Mouse (Mus musculus): Measurements from ENCODE around the gene Gm20219. TPM values are rescaled to one million over a fixed set of nuclear protein-coding genes. Genes with fewer than 3 reads are reported as not detected.

Gm20219 gene
- polyA plus RNA-seq, 1 experiment from 2014 or later: 1.3 TPM

DNA sequence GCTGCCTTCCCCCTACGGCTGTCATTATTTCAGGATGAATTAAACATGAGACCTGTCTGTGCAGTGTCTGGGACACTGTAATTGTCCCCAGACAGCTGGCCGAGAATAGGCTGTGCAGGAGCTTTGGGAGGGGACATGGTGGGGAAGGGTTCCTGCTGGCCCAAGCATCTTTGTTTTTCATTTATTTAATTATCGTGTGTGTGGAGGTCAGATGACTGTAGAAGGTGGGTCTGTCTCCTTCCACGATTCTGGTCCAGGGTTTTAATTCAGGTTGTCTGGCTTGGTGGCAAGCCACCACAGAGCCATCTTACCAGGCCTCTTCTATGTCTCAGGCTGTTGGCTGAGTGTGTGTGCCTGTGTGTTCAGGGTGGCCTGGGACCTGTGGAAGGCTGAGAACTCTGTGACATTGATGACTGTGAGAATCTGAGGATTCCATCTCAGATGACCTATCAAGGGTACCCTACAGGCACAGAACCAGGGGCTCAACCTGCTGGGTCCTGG, 5.5 kb downstream of the Gm20219 start:
- H3K36me3 ChIP-seq: no peaks in the 10 kb centered on the region
- DNase-seq (ENCODE audit: low spot score): peak; percentile 30

GRCm38 (mm10) chr17:56547846-56548604, 6.2 kb downstream of the Gm20219 start:
- 75% methylated on average over 9 of the region's 9 CpGs for WGBS
- no peaks in the 10 kb centered on the region for H3K36me3 ChIP-seq
- no peaks in the 10 kb centered on the region for H3K9me3 ChIP-seq (replicated peaks)
- peak; percentile 27 for DNase-seq (ENCODE audit: low spot score)
- H3K27me3 ChIP-seq (ENCODE audit: low read depth, poor library complexity, severe bottlenecking): no peaks in the 10 kb centered on the region
- no peak overlapping the region for H3K27ac ChIP-seq
- 0 out of 2 replicates have a peak, but pooled peaks cover 8% of the 10 kb centered on the region for H3K4me1 ChIP-seq
- H3K4me3 ChIP-seq: no peak overlapping the region

More for the DNA sequence above, 5.5 kb downstream of the Gm20219 start:
- WGBS: 64% methylated on average over 4 of the region's 4 CpGs
- Histone ChIP-seq H3K27ac (no peak overlapping the region), H3K4me3 (no peak overlapping the region), H3K27me3 (ENCODE audit: low read depth, poor library complexity, severe bottlenecking) (no peaks in the 10 kb centered on the region), H3K4me1 (0 out of 2 replicates have a peak, but pooled peaks cover 8% of the 10 kb centered on the region), H3K9me3 (replicated peaks) (no peaks in the 10 kb centered on the region)

- peak; percentile 27 for DNase-seq (ENCODE audit: low spot score)
- Histone ChIP-seq H3K27ac (no peak overlapping the region), H3K36me3 (no peaks in the 10 kb centered on the region), H3K9me3 (replicated peaks) (no peaks in the 10 kb centered on the region), H3K4me3 (no peak overlapping the region), H3K4me1 (0 out of 2 replicates have a peak, but pooled peaks cover 8% of the 10 kb centered on the region), H3K27me3 (ENCODE audit: low read depth, poor library complexity, severe bottlenecking) (no peaks in the 10 kb centered on the region)
- 66% methylated on average over 17 of the region's 17 CpGs for WGBS
Observed at GRCm38 (mm10) chr17:56547116-56547845, 6.9 kb downstream of the Gm20219 start.

DNA sequence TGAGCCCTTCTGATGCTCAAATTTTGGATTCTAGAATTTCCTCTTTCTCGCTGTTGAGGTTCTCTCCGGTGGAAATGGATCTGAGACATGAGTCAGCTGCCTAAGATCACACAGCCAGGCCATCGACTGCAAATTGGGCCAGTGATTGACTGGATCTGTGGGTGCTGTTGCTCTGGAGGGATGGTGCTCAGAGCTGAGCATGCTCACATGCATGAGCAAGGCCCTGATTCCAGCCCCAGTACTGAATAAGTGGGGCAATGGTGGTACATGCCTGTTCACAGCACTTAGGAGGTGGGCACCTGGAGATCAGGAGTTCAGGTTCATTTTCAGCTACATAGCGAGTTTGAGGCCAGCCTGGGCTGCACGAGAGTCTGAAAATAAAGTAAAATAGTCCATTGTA, 7.6 kb downstream of the Gm20219 start:
- Histone ChIP-seq H3K4me1 (0 out of 2 replicates have a peak, but pooled peaks cover 8% of the 10 kb centered on the region), H3K9me3 (replicated peaks) (no peaks in the 10 kb centered on the region), H3K27me3 (ENCODE audit: low read depth, poor library complexity, severe bottlenecking) (no peaks in the 10 kb centered on the region), H3K4me3 (no peak overlapping the region), H3K36me3 (no peaks in the 10 kb centered on the region), H3K27ac (no peak overlapping the region)
- 88% methylated on average over 5 of the region's 5 CpGs for WGBS
- peak; percentile 22 for DNase-seq (ENCODE audit: low spot score)

- Histone ChIP-seq H3K27ac (no peak overlapping the region), H3K36me3 (no peaks in the 10 kb centered on the region), H3K27me3 (ENCODE audit: low read depth, poor library complexity, severe bottlenecking) (no peaks in the 10 kb centered on the region), H3K4me3 (no peak overlapping the region), H3K4me1 (0 out of 2 replicates have a peak, but pooled peaks cover 8% of the 10 kb centered on the region), H3K9me3 (replicated peaks) (no peaks in the 10 kb centered on the region)
- whole genome bisulfite sequencing: 67% methylated on average over 1 of the region's 1 CpGs
- DNase-seq (ENCODE audit: low spot score): no peak
Observed at GRCm38 (mm10) chr17:56545945-56546344, 8.2 kb downstream of the Gm20219 start.

GRCm38 (mm10) chr17:56544699-56545387, 9.3 kb downstream of the Gm20219 start:
- Histone ChIP-seq H3K36me3 (no peaks in the 10 kb centered on the region), H3K27ac (no peak overlapping the region), H3K9me3 (replicated peaks) (no peaks in the 10 kb centered on the region), H3K27me3 (ENCODE audit: low read depth, poor library complexity, severe bottlenecking) (no peaks in the 10 kb centered on the region), H3K4me3 (no peak overlapping the region), H3K4me1 (0 out of 2 replicates have a peak, but pooled peaks cover 8% of the 10 kb centered on the region)
- WGBS: 81% methylated on average over 7 of the region's 7 CpGs
- DNase-seq (ENCODE audit: low spot score): peak; percentile 20

GRCm38 (mm10) chr17:56543684-56544224, 10.4 kb downstream of the Gm20219 start:
- peak; percentile 23 for DNase-seq (ENCODE audit: low spot score)
- H3K4me3 ChIP-seq: no peak overlapping the region
- 82% methylated on average over 3 of the region's 3 CpGs for WGBS
- H3K27ac ChIP-seq: no peak overlapping the region
- H3K36me3 ChIP-seq: no peaks in the 10 kb centered on the region
- 0 out of 2 replicates have a peak, but pooled peaks cover 7% of the 10 kb centered on the region for H3K4me1 ChIP-seq
- no peaks in the 10 kb centered on the region for H3K27me3 ChIP-seq (ENCODE audit: low read depth, poor library complexity, severe bottlenecking)
- no peaks in the 10 kb centered on the region for H3K9me3 ChIP-seq (replicated peaks)

DNA sequence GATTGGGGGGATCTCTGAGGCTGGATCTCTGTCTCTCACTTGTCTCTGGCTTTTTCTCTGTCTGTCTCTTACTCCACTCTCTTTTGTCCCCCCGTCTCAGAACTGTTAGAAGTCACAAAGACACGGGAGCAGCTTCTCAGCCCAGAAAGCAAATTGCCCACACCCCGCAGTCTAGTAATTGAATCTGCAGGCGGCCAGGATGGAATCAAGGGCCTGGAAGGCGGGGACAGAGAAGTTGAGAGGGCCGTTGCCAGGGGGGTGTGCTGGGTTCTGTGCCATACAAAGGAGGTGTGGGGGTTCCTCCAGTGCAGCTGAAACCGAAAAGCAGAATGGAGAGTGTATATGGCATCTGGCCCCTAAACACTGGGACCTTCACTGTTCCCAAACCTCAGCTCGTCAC, 11.5 kb downstream of the Gm20219 start:
- 56% methylated on average over 8 of the region's 8 CpGs for WGBS
- Histone ChIP-seq H3K27me3 (ENCODE audit: low read depth, poor library complexity, severe bottlenecking) (0 out of 2 replicates have a peak, but pooled peaks cover 6% of the 10 kb centered on the region), H3K27ac (no peak overlapping the region), H3K4me1 (0 out of 2 replicates have a peak, but pooled peaks cover 6% of the 10 kb centered on the region), H3K9me3 (replicated peaks) (no peaks in the 10 kb centered on the region), H3K36me3 (no peaks in the 10 kb centered on the region), H3K4me3 (no peak overlapping the region)
- DNase-seq (ENCODE audit: low spot score): peak; percentile 26

DNA sequence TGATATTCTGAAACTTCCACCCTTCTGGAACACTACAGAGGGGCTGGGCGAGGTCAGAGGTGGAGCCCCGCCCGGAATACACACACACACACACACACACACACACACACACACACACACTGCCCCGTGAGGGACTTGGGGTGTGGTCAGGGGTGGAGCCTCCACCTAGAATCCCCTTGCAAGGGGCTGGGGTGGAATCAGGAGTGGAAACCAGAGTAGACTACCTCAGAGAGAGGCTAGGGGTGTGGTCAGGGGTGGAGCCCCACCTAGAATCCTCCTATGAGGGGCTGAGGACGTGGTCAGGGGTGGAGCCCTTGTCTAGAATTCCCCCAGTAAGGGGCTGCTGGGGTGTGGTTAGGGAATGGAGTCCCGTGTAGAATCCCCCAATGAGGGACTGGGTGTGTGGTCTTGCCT, 13.6 kb downstream of the Gm20219 start:
- peak; percentile 27 for DNase-seq (ENCODE audit: low spot score)
- 31% methylated on average over 6 of the region's 6 CpGs for WGBS
- H3K4me3 ChIP-seq: no peak overlapping the region

GRCm38 (mm10) chr17:56537912-56538311, 16.3 kb downstream of the Gm20219 start:
- H3K36me3 ChIP-seq: no peaks in the 10 kb centered on the region
- 54% methylated on average over 8 of the region's 8 CpGs for WGBS
- H3K4me3 ChIP-seq: no peak overlapping the region
- 0 out of 2 replicates have a peak, but pooled peaks cover 3% of the 10 kb centered on the region for H3K4me1 ChIP-seq
- no peak overlapping the region for H3K27ac ChIP-seq
- DNase-seq (ENCODE audit: low spot score): peak; percentile 28
- no peaks in the 10 kb centered on the region for H3K9me3 ChIP-seq (replicated peaks)
- 0 out of 2 replicates have a peak, but pooled peaks cover 6% of the 10 kb centered on the region for H3K27me3 ChIP-seq (ENCODE audit: low read depth, poor library complexity, severe bottlenecking)

More for the DNA sequence above, 13.6 kb downstream of the Gm20219 start:
- no peaks in the 10 kb centered on the region for H3K36me3 ChIP-seq
- H3K9me3 ChIP-seq (replicated peaks): no peaks in the 10 kb centered on the region
- 0 out of 2 replicates have a peak, but pooled peaks cover 6% of the 10 kb centered on the region for H3K27me3 ChIP-seq (ENCODE audit: low read depth, poor library complexity, severe bottlenecking)
- 0 out of 2 replicates have a peak, but pooled peaks cover 3% of the 10 kb centered on the region for H3K4me1 ChIP-seq
- no peak overlapping the region for H3K27ac ChIP-seq

- Histone ChIP-seq H3K27ac (no peak overlapping the region), H3K27me3 (ENCODE audit: low read depth, poor library complexity, severe bottlenecking) (0 out of 2 replicates have a peak, but pooled peaks cover 6% of the 10 kb centered on the region), H3K9me3 (replicated peaks) (no peaks in the 10 kb centered on the region), H3K4me3 (no peak overlapping the region), H3K36me3 (no peaks in the 10 kb centered on the region), H3K4me1 (0 out of 2 replicates have a peak, but pooled peaks cover 3% of the 10 kb centered on the region)
- peak; percentile 19 for DNase-seq (ENCODE audit: low spot score)
- 82% methylated on average over 3 of the region's 3 CpGs for WGBS
Observed at GRCm38 (mm10) chr17:56536874-56537273, 17.3 kb downstream of the Gm20219 start.

DNA sequence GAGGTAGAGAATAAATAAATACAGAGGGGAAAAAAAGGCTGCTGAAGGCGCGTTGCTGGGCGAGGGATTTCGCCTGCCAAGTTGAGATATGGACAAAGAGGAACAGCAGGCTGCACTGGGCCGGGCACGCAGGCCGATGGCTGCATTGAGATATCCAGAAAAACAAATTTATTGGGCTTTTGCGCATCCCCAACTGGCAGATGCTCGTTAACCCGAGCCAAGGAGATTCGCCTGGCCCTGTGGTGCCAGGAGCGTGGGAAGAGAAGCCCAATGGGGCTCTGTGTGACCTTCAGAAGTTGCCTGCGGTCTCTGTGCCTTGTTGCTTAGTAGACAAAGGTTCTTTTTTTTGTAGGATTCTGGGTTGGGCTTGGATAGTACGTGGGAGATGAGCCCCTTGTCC, 18.0 kb downstream of the Gm20219 start:
- 0 out of 2 replicates have a peak, but pooled peaks cover 6% of the 10 kb centered on the region for H3K27me3 ChIP-seq (ENCODE audit: low read depth, poor library complexity, severe bottlenecking)
- no peak overlapping the region for H3K4me3 ChIP-seq
- no peaks in the 10 kb centered on the region for H3K9me3 ChIP-seq (replicated peaks)
- no peak for DNase-seq (ENCODE audit: low spot score)
- H3K4me1 ChIP-seq: 0 out of 2 replicates have a peak, but pooled peaks cover 3% of the 10 kb centered on the region
- no peak overlapping the region for H3K27ac ChIP-seq
- H3K36me3 ChIP-seq: no peaks in the 10 kb centered on the region
- WGBS: 81% methylated on average over 14 of the region's 14 CpGs

All from limb, embryonic 10.5 days (tissue).